Mouse (Mus musculus): ENCODE measurements around the gene Ust. TPM values are rescaled to one million over a fixed set of nuclear protein-coding genes. Genes with fewer than 3 reads are reported as not detected.
A peak's percentile ranks its signal among the peaks of the same experiment; 100 is the strongest.

Ust gene
- polyA plus RNA-seq, 1 experiment from 2014 or later = 4.5 TPM

DNA sequence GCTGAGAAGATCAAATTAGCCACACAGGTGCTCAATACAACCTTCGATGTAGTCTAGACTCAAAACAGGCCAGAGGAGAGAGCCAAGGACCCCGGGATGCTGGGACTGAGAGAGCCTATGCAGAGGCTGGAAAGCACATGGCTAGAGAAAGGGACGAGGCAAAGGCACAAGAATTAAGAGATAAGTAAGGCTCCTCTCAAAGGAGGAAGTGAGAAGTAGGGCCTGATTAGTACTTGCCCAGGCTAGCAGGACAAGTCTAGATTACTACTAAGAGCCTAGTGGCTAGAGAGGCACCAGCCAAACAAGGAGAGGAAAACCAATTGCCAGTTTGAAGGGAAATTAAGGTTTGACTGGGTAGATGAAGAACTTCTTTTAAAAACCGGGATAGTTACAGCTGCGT is 241.5 kb downstream of the Ust start:
- H3K27me3 ChIP-seq (replicated peaks) = no peaks in the 10 kb centered on the region
- 81% methylated on average over 5 of the region's 5 CpGs for WGBS
- H3K4me1 ChIP-seq = no peaks in the 10 kb centered on the region
- no peak for ATAC-seq (replicated peaks)
- H3K27ac ChIP-seq = no peak overlapping the region
- H3K4me2 ChIP-seq = no peak overlapping the region
- H3K36me3 ChIP-seq (replicated peaks) = no peaks in the 10 kb centered on the region
- no peak overlapping the region for H3K9ac ChIP-seq
- H3K4me3 ChIP-seq = no peak overlapping the region
- no peaks in the 10 kb centered on the region for H3K9me3 ChIP-seq

DNA sequence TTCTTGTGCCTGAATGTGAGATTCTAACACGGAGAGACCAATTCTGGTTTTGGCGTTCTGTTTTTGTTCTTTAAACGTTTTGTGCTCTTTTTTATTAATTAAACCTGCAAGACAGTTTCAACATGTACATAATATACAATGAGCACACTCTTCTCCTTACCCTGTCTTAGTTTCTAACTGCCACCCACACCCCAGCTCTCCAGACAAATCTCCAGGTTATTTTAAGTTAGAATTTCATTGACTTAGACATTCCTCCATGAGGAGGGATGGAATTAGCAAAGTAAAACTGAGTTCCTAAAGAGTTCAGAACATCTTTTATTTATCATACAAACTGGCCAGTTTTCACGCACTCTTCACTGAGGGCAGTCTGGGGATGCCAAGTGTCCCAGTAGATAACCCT is 248.9 kb downstream of the Ust start:
- Histone ChIP-seq H3K4me1 (no peaks in the 10 kb centered on the region), H3K9ac (no peak overlapping the region), H3K9me3 (no peaks in the 10 kb centered on the region), H3K36me3 (replicated peaks) (no peaks in the 10 kb centered on the region), H3K4me3 (no peak overlapping the region), H3K4me2 (no peak overlapping the region), H3K27ac (no peak overlapping the region), H3K27me3 (replicated peaks) (no peaks in the 10 kb centered on the region)
- no peak for ATAC-seq (replicated peaks)
- WGBS = 89% methylated on average over 4 of the region's 4 CpGs

DNA sequence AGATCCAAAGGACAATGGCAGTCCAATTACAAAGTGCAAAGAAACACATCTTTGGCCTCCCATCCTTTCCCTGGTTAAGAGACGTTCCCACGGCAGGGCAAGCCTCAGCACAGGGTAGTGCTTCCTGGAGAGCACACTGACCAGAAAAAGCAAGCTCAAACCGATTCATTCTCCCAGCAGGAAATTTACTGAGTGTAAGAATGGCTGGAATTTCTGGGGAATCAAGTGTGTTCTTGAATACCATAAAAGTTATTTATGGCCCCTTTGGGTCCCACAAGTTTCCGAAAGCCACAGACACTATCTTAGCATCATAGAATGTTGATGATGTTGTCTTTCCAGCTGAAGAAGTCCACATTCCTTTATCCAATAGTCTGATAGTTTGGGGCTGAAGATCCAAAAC is 258.9 kb downstream of the Ust start:
- Histone ChIP-seq H3K9ac (no peak overlapping the region), H3K9me3 (no peaks in the 10 kb centered on the region), H3K27ac (no peak overlapping the region), H3K27me3 (replicated peaks) (no peaks in the 10 kb centered on the region), H3K4me3 (no peak overlapping the region), H3K4me1 (no peaks in the 10 kb centered on the region), H3K36me3 (replicated peaks) (no peaks in the 10 kb centered on the region), H3K4me2 (no peak overlapping the region)
- 60% methylated on average over 4 of the region's 4 CpGs for WGBS
- no peak for ATAC-seq (replicated peaks)

DNA sequence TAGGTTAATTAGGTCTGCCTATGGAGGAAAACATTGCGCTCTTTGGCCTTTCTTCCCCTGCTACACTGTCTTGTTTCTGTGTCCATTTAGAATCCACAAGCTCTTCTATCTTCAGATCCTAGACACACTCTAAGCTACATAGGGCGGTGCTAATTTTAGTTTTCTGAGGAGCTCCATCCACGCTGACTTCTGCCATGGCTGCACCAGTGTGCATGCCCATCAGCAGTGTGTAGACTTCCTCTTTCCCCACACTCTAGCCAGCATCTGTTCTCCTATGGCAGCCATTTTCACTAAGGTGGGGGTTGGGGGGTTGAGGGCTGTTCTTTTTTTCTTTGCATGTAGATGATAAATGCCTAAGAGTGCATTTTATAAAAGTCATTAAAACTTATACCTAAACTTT is 268.6 kb downstream of the Ust start:
- Histone ChIP-seq H3K4me1 (no peaks in the 10 kb centered on the region), H3K4me2 (no peak overlapping the region), H3K36me3 (replicated peaks) (no peaks in the 10 kb centered on the region), H3K27ac (no peak overlapping the region), H3K27me3 (replicated peaks) (no peaks in the 10 kb centered on the region), H3K4me3 (no peak overlapping the region), H3K9ac (no peak overlapping the region), H3K9me3 (no peaks in the 10 kb centered on the region)
- 87% methylated on average over 3 of the region's 3 CpGs for WGBS
- ATAC-seq (replicated peaks) = no peak

DNA sequence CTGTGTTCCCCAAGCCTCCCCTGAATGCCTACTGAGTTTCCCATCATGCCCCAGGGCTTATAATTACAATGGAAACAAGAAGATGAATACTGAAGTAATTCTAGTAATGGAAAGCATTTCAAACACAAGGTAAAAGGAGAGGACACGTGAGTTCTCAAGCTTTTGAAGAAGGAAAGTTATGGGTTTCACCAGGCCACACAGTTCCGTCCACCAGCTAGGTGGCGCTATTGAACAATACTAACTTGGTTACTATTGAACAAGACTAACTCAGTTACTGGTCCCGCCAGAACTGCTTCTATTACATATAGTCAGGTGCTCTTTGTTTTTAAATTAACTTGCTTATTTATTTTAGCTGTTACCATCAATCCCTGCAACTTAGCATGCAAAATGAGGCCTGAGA is 276.3 kb downstream of the Ust start:
- no peak overlapping the region for H3K27ac ChIP-seq
- no peaks in the 10 kb centered on the region for H3K36me3 ChIP-seq (replicated peaks)
- H3K4me3 ChIP-seq = no peak overlapping the region
- ATAC-seq (replicated peaks) = no peak
- H3K27me3 ChIP-seq (replicated peaks) = no peaks in the 10 kb centered on the region
- H3K9ac ChIP-seq = no peak overlapping the region
- H3K4me2 ChIP-seq = no peak overlapping the region
- no peaks in the 10 kb centered on the region for H3K4me1 ChIP-seq
- H3K9me3 ChIP-seq = no peaks in the 10 kb centered on the region
- 16% methylated on average over 4 of the region's 4 CpGs for WGBS

DNA sequence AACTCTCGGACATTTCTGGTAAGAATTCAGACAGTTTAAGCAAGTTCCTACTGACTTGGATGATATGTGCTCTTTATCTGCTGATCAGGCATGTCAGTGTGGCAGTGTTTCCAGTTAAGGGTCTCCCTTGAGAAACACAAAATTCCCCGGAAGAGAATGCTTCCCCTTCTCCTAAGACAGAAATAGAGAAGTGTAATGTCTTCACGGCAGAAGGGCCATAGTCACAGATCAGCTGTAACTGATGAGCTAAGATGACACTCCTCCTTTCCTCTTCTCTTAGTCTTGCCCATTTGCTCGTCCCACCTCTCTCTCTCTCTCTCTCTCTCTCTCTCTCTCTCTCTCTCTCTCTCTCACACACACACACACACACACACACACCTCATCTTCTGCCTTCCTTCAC is 277.9 kb downstream of the Ust start:
- Histone ChIP-seq H3K4me3 (no peak overlapping the region), H3K36me3 (replicated peaks) (no peaks in the 10 kb centered on the region), H3K4me1 (no peaks in the 10 kb centered on the region), H3K27ac (no peak overlapping the region), H3K9me3 (no peaks in the 10 kb centered on the region), H3K27me3 (replicated peaks) (no peaks in the 10 kb centered on the region), H3K4me2 (no peak overlapping the region), H3K9ac (no peak overlapping the region)
- ATAC-seq (replicated peaks) = no peak
- 56% methylated on average over 4 of the region's 4 CpGs for WGBS

DNA sequence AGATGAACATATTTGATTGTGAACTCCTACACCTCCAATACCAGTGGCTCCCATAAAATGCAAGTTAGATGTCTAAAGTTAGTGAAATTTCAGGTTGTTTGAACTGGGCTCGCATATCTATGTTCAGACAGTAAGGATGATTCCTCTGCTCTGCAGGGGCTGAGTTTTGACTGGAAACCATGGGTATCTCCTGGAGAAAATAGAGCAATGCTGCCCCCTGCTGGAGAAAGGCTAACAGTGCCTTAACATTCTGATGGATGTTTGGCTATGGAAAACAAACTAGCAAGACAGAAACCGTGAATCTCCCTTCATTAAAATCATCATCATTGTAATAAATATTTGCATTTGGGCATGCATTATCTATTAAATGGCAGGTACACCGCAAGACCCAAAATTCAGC is 278.4 kb downstream of the Ust start:
- Histone ChIP-seq H3K9ac (no peak overlapping the region), H3K9me3 (no peaks in the 10 kb centered on the region), H3K4me2 (no peak overlapping the region), H3K36me3 (replicated peaks) (no peaks in the 10 kb centered on the region), H3K4me1 (no peaks in the 10 kb centered on the region), H3K27me3 (replicated peaks) (no peaks in the 10 kb centered on the region), H3K4me3 (no peak overlapping the region), H3K27ac (no peak overlapping the region)
- ATAC-seq (replicated peaks) = peak; percentile 82
- WGBS = 15% methylated on average over 3 of the region's 3 CpGs

DNA sequence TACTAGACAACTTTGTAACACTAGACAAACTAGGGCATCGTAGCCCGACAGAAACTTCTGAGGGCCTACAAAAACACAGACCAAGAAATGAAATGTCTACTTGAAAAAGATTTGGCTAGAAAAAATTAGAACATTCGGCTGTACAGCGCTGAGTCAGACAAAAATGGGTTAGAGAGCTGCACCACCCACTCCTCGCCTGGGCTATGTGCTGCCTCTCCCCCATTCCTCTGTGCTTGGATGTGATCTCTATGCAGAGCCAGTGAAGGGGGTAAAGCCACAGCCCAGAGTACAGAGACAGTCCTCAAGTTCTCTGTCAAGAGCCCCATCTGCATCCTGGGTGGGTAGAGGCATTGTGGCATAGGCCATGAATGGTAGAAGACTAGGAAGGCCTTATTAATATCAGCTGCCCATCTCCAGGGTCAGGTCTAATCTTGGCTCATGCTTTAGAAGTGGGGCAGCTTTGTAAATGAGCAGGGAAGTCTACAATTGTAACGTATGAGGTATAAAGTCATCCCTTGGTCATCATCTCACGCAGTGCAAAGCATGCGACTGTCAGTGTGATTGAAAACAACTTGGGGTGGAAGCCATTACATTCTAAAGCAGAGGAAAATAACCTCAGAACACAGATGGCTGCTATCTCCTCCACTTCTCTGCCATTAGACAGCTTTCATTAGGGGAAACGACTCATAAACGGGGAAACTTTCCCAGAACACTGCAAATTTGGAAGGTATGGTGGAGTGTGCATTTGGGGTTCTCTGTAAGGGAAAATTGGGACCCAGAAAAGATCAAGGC is 281.6 kb downstream of the Ust start:
- Histone ChIP-seq H3K27me3 (replicated peaks) (no peaks in the 10 kb centered on the region), H3K4me2 (no peak overlapping the region), H3K9me3 (no peaks in the 10 kb centered on the region), H3K4me3 (no peak overlapping the region), H3K36me3 (replicated peaks) (no peaks in the 10 kb centered on the region), H3K9ac (no peak overlapping the region), H3K4me1 (no peaks in the 10 kb centered on the region), H3K27ac (no peak overlapping the region)
- WGBS = 91% methylated on average over 10 of the region's 10 CpGs
- ATAC-seq (replicated peaks) = no peak

DNA sequence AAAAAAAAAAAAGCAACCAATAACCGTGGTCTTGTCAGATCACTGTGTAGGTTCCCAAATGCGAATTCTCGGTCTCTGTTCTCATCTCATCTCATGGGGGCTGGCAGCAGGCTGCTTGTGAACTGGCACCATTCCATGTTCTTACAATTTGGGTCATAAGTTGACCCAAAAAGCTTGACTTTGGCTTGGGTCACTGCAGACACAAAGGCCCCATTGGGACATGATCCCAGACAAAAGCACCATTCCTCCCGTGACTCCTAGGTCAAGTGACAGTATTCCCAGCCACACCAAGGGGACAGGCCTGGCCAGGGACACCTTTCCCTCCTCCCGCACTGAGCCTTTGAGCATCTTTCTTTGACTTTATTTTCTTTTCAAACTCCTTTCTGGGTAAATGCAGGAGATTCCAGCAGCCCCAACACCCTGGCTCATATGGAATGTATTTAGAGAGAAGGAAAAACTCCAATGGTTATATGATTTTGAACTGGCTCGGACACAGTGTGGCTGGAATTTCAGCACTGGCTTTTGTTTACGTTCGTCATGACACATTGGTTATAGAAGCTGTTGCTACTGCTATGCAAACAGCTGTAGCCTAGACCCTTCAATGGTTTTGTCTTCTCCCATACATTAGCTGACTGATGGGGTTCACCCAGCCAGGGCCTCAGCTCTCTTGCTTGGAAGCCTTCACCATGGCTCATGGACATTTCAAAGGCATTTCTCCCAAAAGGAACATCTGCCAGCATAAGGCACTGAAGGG is 285.3 kb downstream of the Ust start:
- Histone ChIP-seq H3K4me1 (no peaks in the 10 kb centered on the region), H3K27ac (no peak overlapping the region), H3K27me3 (replicated peaks) (no peaks in the 10 kb centered on the region), H3K4me3 (no peak overlapping the region), H3K9ac (no peak overlapping the region), H3K9me3 (no peaks in the 10 kb centered on the region), H3K36me3 (replicated peaks) (no peaks in the 10 kb centered on the region), H3K4me2 (no peak overlapping the region)
- ATAC-seq (replicated peaks) = no peak
- 89% methylated on average over 8 of the region's 8 CpGs for WGBS

DNA sequence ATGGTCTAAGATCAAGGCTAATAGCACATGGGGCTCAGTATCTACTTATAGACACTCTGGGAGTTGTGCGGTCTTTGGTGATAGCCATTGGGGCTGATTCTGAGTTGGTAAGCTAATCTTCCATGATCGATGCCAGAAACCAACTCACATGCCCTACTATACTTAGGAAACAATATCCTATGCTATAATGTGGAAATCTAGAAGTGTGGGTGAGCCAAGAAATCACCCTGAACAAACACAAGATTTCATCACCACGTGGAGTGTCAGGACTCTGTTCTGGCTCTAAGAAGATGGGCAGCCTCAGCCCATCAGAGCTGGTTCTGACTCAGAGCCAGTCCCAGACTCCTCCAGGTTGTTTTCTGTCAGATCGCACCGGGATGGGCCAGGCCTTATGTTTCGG is 286.1 kb downstream of the Ust start:
- no peak overlapping the region for H3K27ac ChIP-seq
- no peak overlapping the region for H3K4me3 ChIP-seq
- H3K9ac ChIP-seq = no peak overlapping the region
- H3K4me1 ChIP-seq = no peaks in the 10 kb centered on the region
- ATAC-seq (replicated peaks) = no peak
- WGBS = 94% methylated on average over 6 of the region's 6 CpGs
- no peaks in the 10 kb centered on the region for H3K9me3 ChIP-seq
- no peaks in the 10 kb centered on the region for H3K27me3 ChIP-seq (replicated peaks)
- no peak overlapping the region for H3K4me2 ChIP-seq
- no peaks in the 10 kb centered on the region for H3K36me3 ChIP-seq (replicated peaks)

DNA sequence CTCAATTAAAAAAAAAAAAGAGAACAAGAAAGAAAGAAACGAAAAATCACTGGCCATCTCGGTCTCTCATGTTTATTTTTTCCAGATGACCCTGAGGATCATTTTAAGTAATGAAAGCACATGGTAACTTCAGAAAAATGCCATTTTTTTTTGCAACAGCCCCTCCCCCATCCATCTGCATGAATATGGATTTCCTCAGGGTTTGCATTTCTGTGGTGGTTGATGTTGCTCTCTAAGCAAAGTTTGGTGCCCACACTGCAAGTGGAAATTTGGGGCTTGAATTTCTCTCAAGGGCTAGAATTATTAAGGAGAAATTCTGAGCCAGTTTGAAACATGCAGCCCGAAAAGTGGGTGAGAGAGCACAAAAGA is 290.3 kb downstream of the Ust start:
- Histone ChIP-seq H3K27ac (no peak overlapping the region), H3K36me3 (replicated peaks) (no peaks in the 10 kb centered on the region), H3K9me3 (no peaks in the 10 kb centered on the region), H3K27me3 (replicated peaks) (no peaks in the 10 kb centered on the region), H3K4me1 (no peaks in the 10 kb centered on the region), H3K9ac (no peak overlapping the region), H3K4me2 (no peak overlapping the region), H3K4me3 (no peak overlapping the region)
- 82% methylated on average over 3 of the region's 3 CpGs for WGBS
- no peak for ATAC-seq (replicated peaks)

DNA sequence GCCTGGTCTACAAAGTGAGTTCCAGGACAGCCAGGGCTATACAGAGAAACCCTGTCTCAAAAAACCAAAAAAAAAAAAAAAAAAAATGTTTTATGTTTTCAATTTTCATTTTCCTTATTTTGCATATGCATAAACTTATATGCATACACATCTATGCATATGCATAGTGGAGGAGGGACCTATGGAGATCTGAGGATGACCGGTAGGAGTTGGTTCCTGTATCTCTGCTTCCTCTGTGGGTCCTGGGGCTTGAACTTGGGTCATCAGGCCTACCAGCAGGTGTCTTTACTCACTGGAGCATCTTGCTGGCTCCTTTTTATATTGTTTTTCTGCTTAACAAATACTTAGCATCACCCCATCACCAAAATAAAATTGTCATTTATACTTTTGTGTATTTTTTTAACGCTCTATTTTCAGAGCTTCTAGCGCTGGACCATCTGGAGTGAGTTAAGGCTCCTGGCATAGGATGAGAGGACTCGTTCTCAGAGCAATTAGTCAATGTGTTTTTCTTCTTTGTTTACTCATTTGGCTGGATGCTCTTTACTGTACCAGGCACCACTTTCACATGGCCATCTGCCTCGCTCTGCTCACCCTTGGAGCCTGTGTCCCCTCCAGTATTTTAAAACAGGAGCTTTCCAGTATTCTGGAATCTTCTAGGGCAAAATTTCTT is 290.8 kb downstream of the Ust start:
- Histone ChIP-seq H3K9ac (no peak overlapping the region), H3K9me3 (no peaks in the 10 kb centered on the region), H3K36me3 (replicated peaks) (no peaks in the 10 kb centered on the region), H3K4me1 (no peaks in the 10 kb centered on the region), H3K27ac (no peak overlapping the region), H3K4me2 (no peak overlapping the region), H3K27me3 (replicated peaks) (no peaks in the 10 kb centered on the region), H3K4me3 (no peak overlapping the region)
- whole genome bisulfite sequencing = 79% methylated on average over 5 of the region's 5 CpGs
- no peak for ATAC-seq (replicated peaks)
